Mouse (Mus musculus) gastrocnemius, adult 8-10 months (tissue): ENCODE data around the gene Fam131c. TPM values are rescaled to one million over a fixed set of nuclear protein-coding genes. Genes with fewer than 3 reads are reported as not detected.

Experiments used
- DNase-seq, 2 experiments: peaks; one replicate each; pipeline ENCODE4 v3.0.0; 2022; ENCODE audit warnings: low spot score in 2 of 2
- microRNA-seq: library from miRNA; unstranded; fragments of <30 nt; microRNA quantifications from one replicate; pipeline ENCODE4 v1.2.0, GENCODE M21; 2022
- total RNA-seq, 4 experiments: library from RNA; stranded (reverse); gene quantifications; 2 replicates each; pipeline ENCODE4 v1.2.4; 2022

The Fam131c gene
- total RNA-seq, 4 experiments from 2014 or later = 0.17 to 0.27 TPM; not detected in 2

DNA sequence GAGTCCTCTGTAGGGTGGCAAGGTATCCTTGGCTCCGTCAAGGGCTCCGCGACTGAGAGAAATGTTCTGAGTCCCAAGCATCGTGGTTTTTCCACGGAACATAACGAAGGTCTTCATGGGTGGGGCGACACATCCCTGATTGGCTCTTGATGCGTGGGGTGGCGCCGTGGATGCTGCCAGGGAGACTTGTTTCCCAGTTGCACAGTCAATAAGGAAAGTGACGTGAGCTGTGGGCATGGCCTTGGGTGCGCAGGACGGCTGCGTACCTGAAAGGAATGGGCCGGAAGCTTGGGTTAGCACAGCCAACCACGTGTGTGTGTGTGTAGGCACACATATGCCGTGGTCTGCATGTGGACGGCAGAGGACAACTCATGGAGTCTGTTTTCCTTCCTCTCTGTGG, 65.2 kb downstream of the Fam131c start:
- DNase-seq = no peak

Small RNA genes within 50 kb of the gene (microRNA-seq; reads per million reads assigned to microRNA genes)
- gene Gm25690 = not detected

Other genes starting within 250 kb of the Fam131c start
- 100 to 1,000 TPM; 137 to 140 (median 139) TPM for gene Szrd1, start 228.4 kb upstream of the Fam131c start, total RNA-seq
- gene Fbxo42, start 220.3 kb upstream of the Fam131c start, total RNA-seq = 10 to 100 TPM in 3 of 4 experiments, 1 to 10 TPM in 1; 9.3 to 11.2 (median 10.7) TPM
- 1 to 10 TPM in 1 of 4 experiments, not detected in 3; 1.4 TPM for gene Rsg1, start 154.3 kb upstream of the Fam131c start, total RNA-seq
- 1 to 10 TPM in 1 of 4 experiments, under 1 TPM in 3; 0.10 to 1.1 (median 0.22) TPM for gene Arhgef19, start 128.7 kb upstream of the Fam131c start, total RNA-seq
- 1 to 10 TPM in 3 of 4 experiments, under 1 TPM in 1; 0.85 to 2.0 (median 1.8) TPM for gene Epha2, start 67.0 kb upstream of the Fam131c start, total RNA-seq
- not detected for gene Clcnka, start 30.5 kb downstream of the Fam131c start, total RNA-seq
- under 1 TPM in 2 of 4 experiments, not detected in 2; 0.11 to 0.58 TPM for gene Clcnkb, start 47.8 kb downstream of the Fam131c start, total RNA-seq
- 100 to 1,000 TPM; 243 to 314 (median 275) TPM for gene Hspb7, start 52.6 kb downstream of the Fam131c start, total RNA-seq
- under 1 TPM in 3 of 4 experiments, not detected in 1; 0.32 to 0.54 (median 0.36) TPM for gene Srarp, start 67.9 kb downstream of the Fam131c start, total RNA-seq
- gene Zbtb17, start 76.4 kb downstream of the Fam131c start, total RNA-seq = 10 to 100 TPM; 30.2 to 38.3 (median 33.0) TPM
- gene Spen, start 170.4 kb downstream of the Fam131c start, total RNA-seq = 10 to 100 TPM; 17.0 to 23.9 (median 23.5) TPM
- gene Fblim1, start 237.9 kb downstream of the Fam131c start, total RNA-seq = 1 to 10 TPM in 2 of 4 experiments, under 1 TPM in 2; 0.46 to 2.2 (median 0.94) TPM